Mouse (Mus musculus) testis, adult 2 months (tissue): ENCODE results near the gene Ifi27. TPM values are rescaled to one million over a fixed set of nuclear protein-coding genes. Genes with fewer than 3 reads are reported as not detected.

Experiments
- H3K27ac ChIP-seq: fragments of 200-500 bp; 2 replicates; pipeline ENCODE4 v1.5.1; 2012; ENCODE audit warnings: low read depth, low read length; ENCODE audit not compliant: control insufficient read depth, insufficient read depth
- H3K27me3 ChIP-seq: fragments of 200-500 bp; 2 replicates; pipeline ENCODE4 v1.6.1; 2012; ENCODE audit warnings: mild to moderate bottlenecking, low read length, moderate library complexity; ENCODE audit not compliant: control insufficient read depth, insufficient read depth
- H3K36me3 ChIP-seq: fragments of 200-500 bp; 2 replicates; pipeline ENCODE4 v1.6.1; 2012; ENCODE audit warnings: mild to moderate bottlenecking, low read length; ENCODE audit not compliant: control insufficient read depth, insufficient read depth
- H3K4me1 ChIP-seq: fragments of 200-500 bp; 2 replicates; pipeline ENCODE4 v1.6.1; 2012; ENCODE audit warnings: low read length; ENCODE audit not compliant: control insufficient read depth, insufficient read depth
- H3K4me3 ChIP-seq: fragments of 200-500 bp; 2 replicates; pipeline ENCODE4 v1.5.1; 2012; ENCODE audit warnings: low read depth, mild to moderate bottlenecking, low read length, moderate library complexity, mixed read lengths; ENCODE audit not compliant: control insufficient read depth
- CTCF ChIP-seq: fragments of 200-500 bp; IDR thresholded peaks from 2 replicates; pipeline ENCODE4 v1.5.1; 2012; ENCODE audit warnings: low read depth, mild to moderate bottlenecking, inconsistent platforms, low read length, moderate library complexity; ENCODE audit not compliant: control insufficient read depth, insufficient read depth, insufficient replicate concordance
- POLR2A ChIP-seq: fragments of 200-500 bp; IDR thresholded peaks from 2 replicates; pipeline ENCODE4 v1.6.1; 2012; ENCODE audit warnings: low read depth, mild to moderate bottlenecking, inconsistent platforms, low read length, moderate library complexity; ENCODE audit not compliant: control insufficient read depth
- polyA plus RNA-seq: library from polyadenylated mRNA; depleted of rRNA; stranded (reverse); fragments of >200 nt; gene quantifications from 2 replicates; pipeline ENCODE4 v1.2.3, GENCODE M21; 2012; rRNA removed

The Ifi27 gene
- 52.1 and 53.0 TPM in 2 replicates for polyA plus RNA-seq

GRCm38 (mm10) chr12:103433986-103434731 lies at the start of gene Ifi27:
Ifi27 (plus strand) TSS chr12:103434211.
- Histone ChIP-seq H3K4me3 (peak within 1 kb of the TSS; percentile 55), H3K27ac (peak within 1 kb of the TSS; percentile 71), H3K27me3 (no peaks in the 10 kb centered on the region), H3K4me1 (no peaks in the 10 kb centered on the region; the same call in 1 of the 2 replicates), H3K36me3 (no peaks in the 10 kb centered on the region)
- TF ChIP-seq POLR2A (no peak), CTCF (no peak)

GRCm38 (mm10) chr12:103388505-103389347 lies 45.3 kb upstream of the Ifi27 start, which contains the start of gene Otub2:
Otub2 (plus strand) TSS chr12:103388682.
- peak within 1 kb of the TSS; percentile 67 for H3K27ac ChIP-seq
- H3K4me1 ChIP-seq = peaks cover 4% of the 10 kb centered on the region; the same call in 1 of the 2 replicates
- H3K27me3 ChIP-seq = no peaks in the 10 kb centered on the region
- peak within 1 kb of the TSS; percentile 96 for H3K4me3 ChIP-seq
- TF ChIP-seq CTCF = no peak
- TF ChIP-seq POLR2A = peak; percentile 86
- no peaks in the 10 kb centered on the region for H3K36me3 ChIP-seq

GRCm38 (mm10) chr12:103389348-103389727 lies 44.7 kb upstream of the Ifi27 start:
- peak overlapping the region; percentile 96 for H3K4me3 ChIP-seq
- no peak for TF ChIP-seq POLR2A
- TF ChIP-seq CTCF = no peak
- no peaks in the 10 kb centered on the region for H3K36me3 ChIP-seq
- no peaks in the 10 kb centered on the region for H3K27me3 ChIP-seq
- no peak overlapping the region for H3K27ac ChIP-seq
- H3K4me1 ChIP-seq = peaks cover 4% of the 10 kb centered on the region; the same call in 1 of the 2 replicates

GRCm38 (mm10) chr12:103389982-103390381 lies 44.0 kb upstream of the Ifi27 start:
- no peak overlapping the region for H3K27ac ChIP-seq
- H3K4me3 ChIP-seq = peak overlapping the region; percentile 96
- TF ChIP-seq CTCF (no peak), POLR2A (no peak)

GRCm38 (mm10) chr12:103391098-103391497 lies 42.9 kb upstream of the Ifi27 start:
- peak overlapping the region; percentile 59 for H3K4me3 ChIP-seq
- no peak overlapping the region for H3K27ac ChIP-seq
- H3K36me3 ChIP-seq = no peaks in the 10 kb centered on the region
- peaks cover 4% of the 10 kb centered on the region; the same call in 1 of the 2 replicates for H3K4me1 ChIP-seq
- TF ChIP-seq CTCF = no peak
- TF ChIP-seq POLR2A = no peak
- no peaks in the 10 kb centered on the region for H3K27me3 ChIP-seq

More at GRCm38 (mm10) chr12:103389982-103390381, 44.0 kb upstream of the Ifi27 start:
- Histone ChIP-seq H3K27me3 (no peaks in the 10 kb centered on the region), H3K36me3 (no peaks in the 10 kb centered on the region), H3K4me1 (peaks cover 4% of the 10 kb centered on the region; the same call in 1 of the 2 replicates)

- Histone ChIP-seq H3K27me3 (no peaks in the 10 kb centered on the region), H3K4me3 (peak overlapping the region; percentile 27; the same call in 1 of the 2 replicates), H3K36me3 (no peaks in the 10 kb centered on the region), H3K4me1 (peaks cover 4% of the 10 kb centered on the region; the same call in 1 of the 2 replicates), H3K27ac (no peak overlapping the region)
- TF ChIP-seq POLR2A (no peak), CTCF (no peak)
Measured at GRCm38 (mm10) chr12:103393528-103393927, 40.5 kb upstream of the Ifi27 start.

GRCm38 (mm10) chr12:103395486-103396275 lies 38.3 kb upstream of the Ifi27 start:
- Histone ChIP-seq H3K4me1 (no peaks in the 10 kb centered on the region; the same call in 1 of the 2 replicates), H3K4me3 (no peak overlapping the region), H3K27ac (no peak overlapping the region), H3K36me3 (no peaks in the 10 kb centered on the region), H3K27me3 (no peaks in the 10 kb centered on the region)
- no peak for TF ChIP-seq POLR2A
- no peak for TF ChIP-seq CTCF
